Mouse (Mus musculus) hindbrain, embryonic 14.5 days (tissue): ENCODE data around the gene Zfp445. TPM values are rescaled to one million over a fixed set of nuclear protein-coding genes. Genes with fewer than 3 reads are reported as not detected.

Experiments
- ATAC-seq: fragments of 200-750 bp; cut with Nextera tagmentation; 2 replicates; pipeline ENCODE4 v1.8.0; 2017; ENCODE audit warnings: moderate number of reproducible peaks, mild to moderate bottlenecking, moderate TSS enrichment, moderate library complexity; ENCODE audit not compliant: low FRiP score
- DNase-seq: peaks from one replicate; pipeline ENCODE4 v3.0.0-alpha.2; 2015; ENCODE audit warnings: low spot score
- H3K27ac ChIP-seq: fragments of 300-500 bp; sonication (generic); 2 replicates; pipeline ENCODE4 v1.5.1; 2014; ENCODE audit warnings: mild to moderate bottlenecking, moderate library complexity
- H3K27me3 ChIP-seq: fragments of 300-500 bp; sonication (generic); 2 replicates; pipeline ENCODE4 v1.6.1; 2014; ENCODE audit warnings: mild to moderate bottlenecking, low read length, mixed read lengths; ENCODE audit not compliant: control insufficient read depth, insufficient read depth
- H3K36me3 ChIP-seq: fragments of 300-500 bp; sonication (generic); replicated peaks from 2 replicates; pipeline ENCODE4 v1.6.1; 2014; ENCODE audit not compliant: control insufficient read depth, insufficient read depth
- H3K4me1 ChIP-seq: fragments of 300-500 bp; sonication (generic); replicated peaks from 2 replicates; pipeline ENCODE4 v1.6.1; 2014; ENCODE audit warnings: antibody characterized with exemption, low read length, mixed read lengths; ENCODE audit not compliant: control insufficient read depth, insufficient read depth
- H3K4me2 ChIP-seq: fragments of 300-500 bp; sonication (generic); replicated peaks from 2 replicates; pipeline ENCODE4 v1.6.1; 2014; ENCODE audit warnings: mild to moderate bottlenecking, moderate library complexity
- H3K4me3 ChIP-seq: fragments of 300-500 bp; sonication (generic); replicated peaks from 2 replicates; pipeline ENCODE4 v1.5.1; 2014; ENCODE audit warnings: mild to moderate bottlenecking, low read length
- H3K9ac ChIP-seq: fragments of 300-500 bp; sonication (generic); 2 replicates; pipeline ENCODE4 v1.6.1; 2014
- H3K9me3 ChIP-seq: fragments of 300-500 bp; sonication (generic); 2 replicates; pipeline ENCODE4 v1.6.1; 2016; ENCODE audit warnings: low read length; ENCODE audit not compliant: control insufficient read depth
- WGBS: fragments of 180-500 bp; shearing (Covaris S2); extraction: QIAGEN DNeasy Blood & Tissue Kit; methylation state at CpG from one replicate; pipeline ENCODE4 v1.1.7; 2014; 5-methylcytosine and 5-hydroxymethylcytosine counted together
- polyA plus RNA-seq: library from polyadenylated mRNA; unstranded; fragments of >200 nt; fragmentation: Nextera tagmentation; extraction: Ambion mirVana; gene quantifications from 2 replicates; pipeline ENCODE4 v1.2.1, GENCODE M21; 2014

Gene Zfp445
- polyA plus RNA-seq, 1 experiment from 2014 or later = 97.7 TPM

GRCm38 (mm10) chr9:122845621-122846020 lies 20.2 kb downstream of the Zfp445 start:
- no peak for DNase-seq
- H3K9ac ChIP-seq = no peak overlapping the region
- H3K9me3 ChIP-seq = 0 out of 2 replicates have a peak, but pooled peaks cover 4% of the 10 kb centered on the region
- 93% methylated on average over 3 of the region's 3 CpGs for WGBS
- H3K4me2 ChIP-seq = no peak overlapping the region
- no peak overlapping the region for H3K27ac ChIP-seq
- no peak overlapping the region for H3K4me3 ChIP-seq
- H3K36me3 ChIP-seq = peaks cover 25% of the 10 kb centered on the region
- H3K27me3 ChIP-seq = no peaks in the 10 kb centered on the region
- H3K4me1 ChIP-seq = no peaks in the 10 kb centered on the region
- ATAC-seq = no peak

DNA sequence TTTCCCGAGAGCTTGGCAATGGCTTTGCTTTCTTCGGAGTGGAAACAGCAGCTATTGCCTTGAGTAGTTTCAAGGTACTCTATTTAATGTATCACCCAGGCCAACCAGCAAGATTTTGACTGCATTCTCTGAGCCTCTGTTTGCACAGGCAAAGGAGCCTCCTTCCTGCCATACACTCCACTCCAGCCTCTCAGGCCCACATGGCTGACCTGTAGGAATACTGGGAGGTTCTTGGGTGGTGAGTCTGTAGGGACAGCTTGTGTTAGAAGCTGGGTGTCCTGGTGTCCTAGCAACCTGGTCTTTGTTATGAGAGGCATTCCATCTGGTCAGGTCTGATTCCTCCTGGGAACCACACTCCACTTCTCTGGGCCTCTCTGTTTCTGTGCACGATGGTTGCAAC lies 22.0 kb downstream of the Zfp445 start, which contains the start of gene Gm35549:
Gene Gm35549, minus strand, starts transcription at position 276 of the 400 bp plus-strand sequence.
- H3K4me3 ChIP-seq = no peak within 1 kb of the TSS
- WGBS = 78% methylated on average over 3 of the region's 3 CpGs
- no peaks in the 10 kb centered on the region for H3K4me1 ChIP-seq
- no peak for DNase-seq
- no peak for ATAC-seq
- no peak within 1 kb of the TSS for H3K4me2 ChIP-seq
- no peak within 1 kb of the TSS for H3K27ac ChIP-seq
- no peaks in the 10 kb centered on the region for H3K27me3 ChIP-seq
- peaks cover 6% of the 10 kb centered on the region for H3K36me3 ChIP-seq
- H3K9me3 ChIP-seq = 0 out of 2 replicates have a peak, but pooled peaks cover 4% of the 10 kb centered on the region
- no peak within 1 kb of the TSS for H3K9ac ChIP-seq

- WGBS = 35% methylated on average over 16 of the region's 16 CpGs
- Histone ChIP-seq H3K36me3 (peaks cover 21% of the 10 kb centered on the region), H3K4me3 (no peak overlapping the region), H3K27me3 (no peaks in the 10 kb centered on the region), H3K27ac (no peak overlapping the region), H3K4me2 (no peak overlapping the region), H3K9ac (no peak overlapping the region), H3K4me1 (no peaks in the 10 kb centered on the region), H3K9me3 (no peaks in the 10 kb centered on the region)
- DNase-seq (no peak), ATAC-seq (no peak)
These were observed 28.1 kb downstream of the Zfp445 start for GRCm38 (mm10) chr9:122837680-122838079.

DNA sequence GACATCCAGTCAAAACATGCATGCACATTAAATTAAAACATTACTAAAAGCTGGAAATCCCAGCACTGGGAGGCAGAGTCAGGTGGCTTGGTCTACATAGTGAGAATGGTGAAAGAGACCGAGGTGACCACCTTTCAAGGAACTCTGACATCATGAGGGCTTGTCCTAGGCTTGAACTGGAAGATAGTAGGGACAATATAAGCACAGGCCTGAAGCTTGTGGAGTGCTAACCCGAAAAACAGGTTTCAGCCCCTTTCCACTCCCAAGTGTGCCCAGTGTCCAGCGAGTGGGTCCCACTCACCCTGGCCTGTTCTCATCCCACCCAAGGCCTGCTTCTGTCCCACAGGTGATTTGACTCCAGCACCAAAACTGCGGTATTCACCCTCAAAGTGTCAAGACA lies 28.6 kb downstream of the Zfp445 start:
- Histone ChIP-seq H3K9me3 (no peaks in the 10 kb centered on the region), H3K4me2 (no peak overlapping the region), H3K4me1 (no peaks in the 10 kb centered on the region), H3K9ac (no peak overlapping the region), H3K27ac (peak overlapping the region; percentile 35; the same call in 1 of the 2 replicates), H3K4me3 (no peak overlapping the region), H3K27me3 (no peaks in the 10 kb centered on the region), H3K36me3 (peaks cover 24% of the 10 kb centered on the region)
- WGBS = 84% methylated on average over 4 of the region's 4 CpGs
- ATAC-seq (no peak), DNase-seq (no peak)

DNA sequence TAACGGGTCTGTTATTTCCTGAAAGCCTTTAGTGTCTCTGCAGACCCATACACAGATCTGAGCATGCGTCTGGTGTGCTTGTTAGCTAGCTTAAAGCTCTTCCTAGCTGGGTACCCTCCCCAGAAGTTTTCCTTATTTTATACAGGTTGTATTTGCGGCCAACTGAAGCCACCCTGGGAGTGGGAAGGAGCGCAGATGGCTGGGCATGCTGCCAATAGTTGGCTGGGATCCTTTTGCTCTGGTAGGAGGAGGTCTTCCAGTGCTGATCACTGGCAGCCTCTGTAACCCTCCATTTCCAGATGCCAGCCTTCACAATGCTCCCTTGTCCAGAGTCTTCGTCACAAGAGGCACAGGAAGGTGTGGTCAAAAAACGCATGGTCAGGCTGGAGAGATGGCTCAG lies 29.0 kb downstream of the Zfp445 start:
- peak overlapping the region; percentile 54 for H3K27ac ChIP-seq
- no peaks in the 10 kb centered on the region for H3K9me3 ChIP-seq
- ATAC-seq (peak; percentile 88), DNase-seq (peak; percentile 78)
- H3K4me3 ChIP-seq = no peak overlapping the region
- H3K4me1 ChIP-seq = no peaks in the 10 kb centered on the region
- 43% methylated on average over 6 of the region's 6 CpGs for WGBS
- no peak overlapping the region for H3K9ac ChIP-seq
- no peak overlapping the region for H3K4me2 ChIP-seq
- H3K27me3 ChIP-seq = no peaks in the 10 kb centered on the region
- H3K36me3 ChIP-seq = peaks cover 24% of the 10 kb centered on the region

DNA sequence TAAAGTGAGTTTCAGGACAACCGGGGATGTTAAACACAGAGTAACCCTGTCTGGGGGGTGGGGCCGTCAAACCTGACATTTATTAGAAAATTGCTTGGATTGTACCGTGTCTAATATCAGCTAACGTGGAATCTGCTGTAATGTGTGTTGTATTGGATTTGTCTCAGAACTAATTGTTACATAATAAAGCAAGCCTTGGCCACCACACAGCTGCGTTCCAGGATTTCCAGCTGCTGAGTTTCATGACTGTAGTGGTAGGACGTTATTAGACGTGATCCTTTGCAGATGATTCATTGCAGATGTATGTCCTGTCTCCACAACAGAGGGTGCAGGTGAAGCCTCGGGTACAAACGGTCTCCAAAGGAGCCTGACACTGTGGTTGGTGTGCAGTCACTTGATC lies 29.7 kb downstream of the Zfp445 start:
- no peak overlapping the region for H3K9ac ChIP-seq
- H3K4me3 ChIP-seq = no peak overlapping the region
- H3K4me2 ChIP-seq = no peak overlapping the region
- no peaks in the 10 kb centered on the region for H3K4me1 ChIP-seq
- H3K27me3 ChIP-seq = no peaks in the 10 kb centered on the region
- H3K9me3 ChIP-seq = no peaks in the 10 kb centered on the region
- peak overlapping the region; percentile 54 for H3K27ac ChIP-seq
- peaks cover 24% of the 10 kb centered on the region for H3K36me3 ChIP-seq
- ATAC-seq (no peak), DNase-seq (no peak)
- 67% methylated on average over 9 of the region's 9 CpGs for WGBS

- no peak overlapping the region for H3K4me3 ChIP-seq
- no peak overlapping the region for H3K9ac ChIP-seq
- H3K9me3 ChIP-seq = no peaks in the 10 kb centered on the region
- H3K27me3 ChIP-seq = no peaks in the 10 kb centered on the region
- no peaks in the 10 kb centered on the region for H3K4me1 ChIP-seq
- peaks cover 71% of the 10 kb centered on the region for H3K36me3 ChIP-seq
- H3K27ac ChIP-seq = no peak overlapping the region
- DNase-seq (no peak), ATAC-seq (no peak)
- WGBS = 81% methylated on average over 4 of the region's 4 CpGs
- no peak overlapping the region for H3K4me2 ChIP-seq
These were observed 35.9 kb downstream of the Zfp445 start for GRCm38 (mm10) chr9:122829826-122830380.

GRCm38 (mm10) chr9:122826743-122827142 lies 39.1 kb downstream of the Zfp445 start:
- no peak overlapping the region for H3K4me3 ChIP-seq

DNA sequence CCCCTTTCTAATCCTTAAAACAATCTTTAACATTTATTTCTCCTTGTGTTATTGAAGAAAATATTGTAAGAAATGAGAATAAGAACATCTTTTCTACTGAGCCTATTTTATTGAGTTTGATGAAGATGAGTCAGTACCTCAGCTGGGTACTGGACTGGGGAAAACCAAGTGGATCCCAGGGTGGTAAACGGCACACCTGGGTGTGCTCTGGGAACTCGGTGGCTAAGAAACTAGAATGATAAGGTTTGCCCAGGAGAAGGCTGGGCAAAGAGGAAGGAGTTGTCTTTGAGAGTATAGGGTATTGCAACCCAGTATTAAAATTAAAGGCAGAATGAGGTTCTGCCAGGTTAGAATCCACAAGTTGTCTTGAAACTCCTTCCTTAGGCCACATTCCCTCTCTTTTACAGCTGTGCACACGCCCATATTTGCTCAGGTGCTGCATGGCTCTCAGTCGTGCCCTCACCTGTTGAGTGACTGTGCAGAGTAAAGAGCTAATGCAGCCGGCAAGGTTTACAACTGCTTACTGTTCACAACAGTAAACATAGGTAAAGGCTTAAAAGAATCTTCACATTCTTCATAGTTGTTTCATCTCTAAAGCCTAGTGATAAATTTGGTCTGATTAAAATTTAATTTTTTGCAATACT lies 42.3 kb downstream of the Zfp445 start:
- 89% methylated on average over 5 of the region's 5 CpGs for WGBS
- no peak for ATAC-seq
- Histone ChIP-seq H3K36me3 (peaks cover 86% of the 10 kb centered on the region), H3K9me3 (no peaks in the 10 kb centered on the region), H3K4me3 (no peak overlapping the region), H3K27ac (no peak overlapping the region), H3K27me3 (no peaks in the 10 kb centered on the region), H3K4me2 (no peak overlapping the region), H3K9ac (no peak overlapping the region), H3K4me1 (no peaks in the 10 kb centered on the region)
- no peak for DNase-seq

More at GRCm38 (mm10) chr9:122826743-122827142, 39.1 kb downstream of the Zfp445 start:
- ATAC-seq = no peak
- WGBS = 97% methylated on average over 4 of the region's 4 CpGs
- Histone ChIP-seq H3K27me3 (no peaks in the 10 kb centered on the region), H3K4me2 (no peak overlapping the region), H3K27ac (no peak overlapping the region), H3K9ac (no peak overlapping the region), H3K36me3 (peaks cover 75% of the 10 kb centered on the region), H3K4me1 (no peaks in the 10 kb centered on the region), H3K9me3 (no peaks in the 10 kb centered on the region)
- no peak for DNase-seq
